Mouse (Mus musculus) MEL (cell line): ENCODE data around the gene Igf1r.

Experiments used
- CTCF ChIP-seq, 3 experiments: IDR thresholded peaks in 2 of 3; conservative IDR thresholded peaks in 1 of 3; 2 replicates each; pipeline ENCODE4 v1.5.1; 2011 to 2012; ENCODE audit warnings: low read length in 3 of 3, low read depth in 2 of 3, mild to moderate bottlenecking in 2 of 3, improper control_type of control experiment in 1 of 3, inconsistent platforms in 1 of 3, mixed read lengths in 1 of 3, moderate library complexity in 1 of 3; ENCODE audit not compliant: control insufficient read depth in 1 of 3, insufficient read depth in 1 of 3, poor library complexity in 1 of 3, severe bottlenecking in 1 of 3
- HCFC1 ChIP-seq: IDR thresholded peaks from 2 replicates; pipeline ENCODE4 v1.6.1; 2012; ENCODE audit warnings: low read depth, mild to moderate bottlenecking, inconsistent platforms, low read length, improper control_type of control experiment, moderate library complexity
- JUND ChIP-seq: IDR thresholded peaks from 2 replicates; pipeline ENCODE4 v1.6.1; 2011; ENCODE audit warnings: low read depth, mild to moderate bottlenecking, improper control_type of control experiment, low read length
- MAX ChIP-seq: IDR thresholded peaks from 2 replicates; pipeline ENCODE4 v1.6.1; 2011; ENCODE audit warnings: low read length, improper control_type of control experiment
- NRF1 ChIP-seq: IDR thresholded peaks from 2 replicates; pipeline ENCODE4 v1.6.1; 2014; ENCODE audit warnings: low read depth, mild to moderate bottlenecking, inconsistent platforms, low read length, improper control_type of control experiment, moderate library complexity; ENCODE audit not compliant: poor library complexity, insufficient read depth, severe bottlenecking
- POLR2A ChIP-seq, 2 experiments: IDR thresholded peaks; 2 replicates each; pipeline ENCODE4 v1.6.1; 2011 to 2012; ENCODE audit warnings: low read length in 2 of 2, mild to moderate bottlenecking in 2 of 2, control low read depth in 1 of 2, improper control_type of control experiment in 1 of 2, low read depth in 1 of 2, moderate library complexity in 1 of 2; ENCODE audit not compliant: control insufficient read depth in 1 of 2, insufficient read depth in 1 of 2, poor library complexity in 1 of 2
- USF1 ChIP-seq: IDR thresholded peaks from 2 replicates; pipeline ENCODE4 v1.6.1; 2014; ENCODE audit warnings: low read depth, mild to moderate bottlenecking, inconsistent platforms, low read length, improper control_type of control experiment, moderate library complexity
- ZNF384 ChIP-seq: IDR thresholded peaks from 2 replicates; pipeline ENCODE4 v1.6.1; 2012; ENCODE audit warnings: low read depth, mild to moderate bottlenecking, inconsistent platforms, low read length, improper control_type of control experiment

DNA sequence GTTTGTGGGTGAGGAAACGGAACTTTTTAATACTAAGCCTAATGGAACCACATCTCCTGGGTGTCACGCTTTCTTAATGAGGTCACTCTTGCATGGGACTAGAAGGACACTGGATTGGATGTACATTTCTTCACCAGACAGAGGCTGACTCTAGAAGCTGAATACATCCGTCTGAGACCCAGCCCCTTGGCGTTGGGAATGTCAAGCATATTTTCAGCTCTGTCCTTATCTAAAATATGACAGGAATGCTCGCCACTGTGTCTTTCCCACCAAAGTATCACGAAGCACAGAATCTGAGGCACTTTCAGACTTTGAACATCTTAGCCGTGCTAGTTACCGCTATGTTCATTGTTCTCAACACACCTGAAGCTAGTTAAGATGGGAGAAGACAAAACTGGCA is 35.7 kb upstream of the Igf1r start:
- TF ChIP-seq MAX (no peak), CTCF (IDR thresholded peaks at IDR 0.05 in 2 of 3, conservative IDR thresholded peaks at IDR 0.05 in 1 of 3; ENCODE audit: control insufficient read depth in 1 of 3, insufficient read depth in 1 of 3, low read depth in 2 of 3, low read length in 3 of 3, poor library complexity in 1 of 3, severe bottlenecking in 1 of 3) (no peak), HCFC1 (no peak), POLR2A (IDR thresholded peaks at IDR 0.05; ENCODE audit: control insufficient read depth in 1 of 2, insufficient read depth in 1 of 2, low read depth in 1 of 2, low read length in 2 of 2, poor library complexity in 1 of 2) (no peak), ZNF384 (no peak), USF1 (no peak), NRF1 (no peak), JUND (no peak)
